Mouse (Mus musculus): ENCODE measurements around the gene Lrrc36. TPM values are rescaled to one million over a fixed set of nuclear protein-coding genes. Genes with fewer than 3 reads are reported as not detected.

Gene Lrrc36
- polyA plus RNA-seq, 1 experiment from 2014 or later, result 0.38 TPM

DNA sequence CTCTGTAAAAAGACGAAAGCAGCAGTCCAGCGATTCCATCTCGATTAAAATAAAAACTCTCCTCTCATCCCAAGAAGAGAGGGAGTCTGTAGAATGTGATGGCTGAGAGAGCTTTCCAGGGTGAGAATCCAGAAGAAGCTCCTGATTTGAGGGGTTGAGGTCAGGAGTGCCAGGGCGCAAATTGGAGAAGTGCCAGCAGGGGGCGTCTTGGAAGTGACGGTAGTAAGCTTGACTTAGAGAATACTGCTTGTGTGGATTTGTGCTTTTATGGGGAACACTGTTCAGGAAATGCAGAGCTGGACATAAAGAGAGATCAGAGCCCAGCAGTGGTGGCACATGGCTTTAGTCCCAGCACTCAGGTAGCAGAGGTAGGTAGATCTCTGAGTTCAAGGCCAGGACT is 28.1 kb downstream of the Lrrc36 start:
- Histone ChIP-seq H3K27ac (replicated peaks in 1 of 2; ENCODE audit: control insufficient read depth in 1 of 2, insufficient read depth in 1 of 2, low read depth in 2 of 2, low read length in 2 of 2) (no peak overlapping the region), H3K9me3 (ENCODE audit: control insufficient read depth, low read length) (no peaks in the 10 kb centered on the region), H3K4me3 (ENCODE audit: control insufficient read depth in 1 of 2, insufficient read depth in 1 of 2, low read depth in 1 of 2, low read length in 2 of 2) (no peak overlapping the region), H3K4me1 (ENCODE audit: control insufficient read depth in 2 of 2, insufficient read depth in 2 of 2, low read length in 2 of 2) (peaks cover 2 to 7% of the 10 kb centered on the region in 2 experiments; a peak in 3 of 4 replicates), H3K27me3 (ENCODE audit: control insufficient read depth, insufficient read depth, low read length) (peaks cover 4% of the 10 kb centered on the region; the same call in 1 of the 2 replicates), H3K4me2 (ENCODE audit: low read length) (no peak overlapping the region), H3K36me3 (ENCODE audit: control insufficient read depth, insufficient read depth, low read length) (no peaks in the 10 kb centered on the region), H3K9ac (ENCODE audit: low read length) (no peak overlapping the region)
- no peak for ATAC-seq (ENCODE audit: insufficient number of reproducible peaks, insufficient read depth, low FRiP score, low read depth)
- WGBS, result 7% methylated on average over 6 of the region's 6 CpGs

DNA sequence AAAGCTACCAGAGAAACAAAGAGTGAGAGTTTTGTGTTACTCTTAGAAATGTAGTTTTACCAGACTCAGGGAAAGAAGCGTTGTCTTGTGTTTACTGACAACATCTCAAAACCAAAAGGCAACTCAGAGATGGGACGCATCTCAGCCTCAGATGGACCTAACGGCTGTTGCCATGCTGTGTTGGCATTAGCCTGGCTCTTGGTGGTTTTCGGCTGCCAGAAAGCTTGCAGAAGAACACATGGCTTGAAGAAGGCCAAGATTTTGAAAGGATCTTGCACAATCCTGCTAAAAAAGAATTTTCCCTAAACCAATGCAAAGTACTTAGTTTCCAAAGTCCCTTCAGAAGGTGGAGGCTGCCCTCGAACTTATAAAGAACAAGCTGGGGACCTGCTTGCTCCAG is 29.3 kb downstream of the Lrrc36 start:
- H3K9me3 ChIP-seq (ENCODE audit: control insufficient read depth, low read length), result no peaks in the 10 kb centered on the region
- peaks cover 4% of the 10 kb centered on the region; the same call in 1 of the 2 replicates for H3K27me3 ChIP-seq (ENCODE audit: control insufficient read depth, insufficient read depth, low read length)
- H3K4me1 ChIP-seq (ENCODE audit: control insufficient read depth in 2 of 2, insufficient read depth in 2 of 2, low read length in 2 of 2), result peaks cover under 1 to 2% of the 10 kb centered on the region in 2 experiments; a peak in 2 of 4 replicates
- H3K4me3 ChIP-seq (ENCODE audit: control insufficient read depth in 1 of 2, insufficient read depth in 1 of 2, low read depth in 1 of 2, low read length in 2 of 2), result no peak overlapping the region
- no peak for ATAC-seq (ENCODE audit: insufficient number of reproducible peaks, insufficient read depth, low FRiP score, low read depth)
- no peak overlapping the region for H3K9ac ChIP-seq (ENCODE audit: low read length)
- WGBS, result 85% methylated on average over 5 of the region's 5 CpGs
- H3K36me3 ChIP-seq (ENCODE audit: control insufficient read depth, insufficient read depth, low read length), result no peaks in the 10 kb centered on the region
- no peak overlapping the region for H3K4me2 ChIP-seq (ENCODE audit: low read length)
- no peak overlapping the region for H3K27ac ChIP-seq (replicated peaks in 1 of 2; ENCODE audit: control insufficient read depth in 1 of 2, insufficient read depth in 1 of 2, low read depth in 2 of 2, low read length in 2 of 2)

DNA sequence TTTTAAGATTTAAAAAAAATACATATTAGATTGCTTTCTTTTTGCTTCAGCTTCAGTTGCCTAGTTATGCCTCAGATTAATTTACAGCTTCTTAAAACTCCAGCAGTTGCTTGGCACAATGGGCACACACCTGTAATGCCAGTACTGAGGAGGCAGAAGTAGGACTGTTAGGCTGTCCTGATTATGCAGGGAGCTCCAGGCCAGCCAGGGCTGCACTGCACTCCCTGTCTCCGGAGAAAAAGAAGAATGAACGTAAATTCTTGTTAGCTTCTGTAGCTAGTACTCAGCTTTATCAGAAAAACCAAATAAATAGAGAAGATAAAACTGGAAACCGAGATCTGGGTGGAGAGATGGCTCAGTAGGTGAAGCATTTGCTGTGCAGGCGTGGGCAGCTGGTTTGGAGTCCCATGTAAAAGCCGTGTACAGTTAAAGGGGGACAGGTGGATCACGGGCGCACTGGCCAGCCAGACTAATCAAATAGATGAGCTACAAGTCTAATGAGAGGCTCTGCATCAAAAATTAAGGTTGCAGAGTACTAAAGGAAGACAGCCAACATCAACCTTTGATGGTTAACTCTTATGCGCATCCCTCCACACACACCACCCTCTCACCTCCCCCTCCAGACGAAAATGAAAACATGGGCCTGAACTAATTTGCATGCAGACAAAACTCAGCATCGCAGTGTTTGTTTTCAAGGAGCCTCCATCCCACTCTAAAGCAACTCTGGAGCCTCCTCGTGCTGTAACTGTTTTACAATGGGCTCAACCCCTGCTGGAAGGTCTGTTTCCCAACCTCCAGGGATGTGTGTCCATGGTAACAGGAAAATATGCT is 32.1 kb downstream of the Lrrc36 start:
- Histone ChIP-seq H3K36me3 (ENCODE audit: control insufficient read depth, insufficient read depth, low read length) (no peaks in the 10 kb centered on the region), H3K27me3 (ENCODE audit: control insufficient read depth, insufficient read depth, low read length) (no peaks in the 10 kb centered on the region), H3K27ac (replicated peaks in 1 of 2; ENCODE audit: control insufficient read depth in 1 of 2, insufficient read depth in 1 of 2, low read depth in 2 of 2, low read length in 2 of 2) (no peak overlapping the region), H3K9ac (ENCODE audit: low read length) (no peak overlapping the region), H3K9me3 (ENCODE audit: control insufficient read depth, low read length) (no peaks in the 10 kb centered on the region), H3K4me3 (ENCODE audit: control insufficient read depth in 1 of 2, insufficient read depth in 1 of 2, low read depth in 1 of 2, low read length in 2 of 2) (no peak overlapping the region), H3K4me1 (ENCODE audit: control insufficient read depth in 2 of 2, insufficient read depth in 2 of 2, low read length in 2 of 2) (peaks cover 0 to 2% of the 10 kb centered on the region in 2 experiments; a peak in 1 of 4 replicates), H3K4me2 (ENCODE audit: low read length) (no peak overlapping the region)
- WGBS, result 37% methylated on average over 11 of the region's 11 CpGs
- no peak for ATAC-seq (ENCODE audit: insufficient number of reproducible peaks, insufficient read depth, low FRiP score, low read depth)

DNA sequence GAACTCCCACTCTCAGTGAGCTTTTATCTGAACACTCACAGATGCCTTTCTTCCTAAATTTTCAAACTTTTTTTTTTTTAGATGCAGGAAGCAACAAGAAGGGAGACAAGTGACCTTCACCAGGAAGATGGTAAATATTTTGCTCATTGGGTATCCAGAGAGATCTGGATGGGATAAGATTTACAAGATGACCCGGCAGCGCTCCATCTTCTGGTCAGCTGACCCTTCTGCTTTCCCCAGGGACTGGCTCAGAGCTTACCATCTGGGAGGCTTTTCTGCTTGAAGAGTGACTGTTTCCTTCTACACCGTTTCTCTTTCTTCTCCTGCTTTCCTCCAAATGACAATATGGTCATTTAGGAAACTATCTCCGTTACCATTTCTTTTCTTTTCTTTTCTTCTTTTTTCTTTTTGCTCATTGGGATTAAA is 32.8 kb downstream of the Lrrc36 start:
- H3K4me3 ChIP-seq (ENCODE audit: control insufficient read depth in 1 of 2, insufficient read depth in 1 of 2, low read depth in 1 of 2, low read length in 2 of 2), result no peak overlapping the region
- no peak overlapping the region for H3K4me2 ChIP-seq (ENCODE audit: low read length)
- 36% methylated on average over 4 of the region's 4 CpGs for WGBS

DNA sequence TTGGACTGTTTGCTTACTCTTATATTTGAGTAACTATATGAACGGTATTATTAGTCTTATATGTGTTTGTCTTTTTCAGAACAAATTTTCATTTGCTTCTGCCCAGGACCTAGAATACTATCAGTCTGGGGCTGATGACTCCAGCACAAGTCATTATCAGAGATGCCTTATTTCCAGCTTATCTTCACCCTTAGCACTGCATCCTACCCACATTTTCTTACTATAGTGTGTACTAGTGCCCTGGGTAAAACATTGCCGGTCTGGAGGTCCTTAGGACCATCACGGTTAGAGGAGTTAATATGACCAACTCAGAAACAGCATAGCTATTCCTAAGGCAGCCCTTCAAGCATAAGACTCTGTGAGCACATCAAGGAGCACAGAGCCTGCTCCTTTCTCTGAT is 34.8 kb downstream of the Lrrc36 start:
- no peak overlapping the region for H3K9ac ChIP-seq (ENCODE audit: low read length)
- no peak for ATAC-seq (ENCODE audit: insufficient number of reproducible peaks, insufficient read depth, low FRiP score, low read depth)
- WGBS, result 81% methylated on average over 3 of the region's 3 CpGs
- H3K27me3 ChIP-seq (ENCODE audit: control insufficient read depth, insufficient read depth, low read length), result no peaks in the 10 kb centered on the region
- H3K9me3 ChIP-seq (ENCODE audit: control insufficient read depth, low read length), result no peaks in the 10 kb centered on the region
- H3K4me2 ChIP-seq (ENCODE audit: low read length), result no peak overlapping the region
- H3K4me3 ChIP-seq (ENCODE audit: control insufficient read depth in 1 of 2, insufficient read depth in 1 of 2, low read depth in 1 of 2, low read length in 2 of 2), result no peak overlapping the region
- no peaks in the 10 kb centered on the region for H3K36me3 ChIP-seq (ENCODE audit: control insufficient read depth, insufficient read depth, low read length)
- H3K27ac ChIP-seq (replicated peaks in 1 of 2; ENCODE audit: control insufficient read depth in 1 of 2, insufficient read depth in 1 of 2, low read depth in 2 of 2, low read length in 2 of 2), result no peak overlapping the region
- peaks cover 0 to 2% of the 10 kb centered on the region in 2 experiments; a peak in 2 of 4 replicates for H3K4me1 ChIP-seq (ENCODE audit: control insufficient read depth in 2 of 2, insufficient read depth in 2 of 2, low read length in 2 of 2)

More for the DNA sequence above, 32.8 kb downstream of the Lrrc36 start:
- no peak for ATAC-seq (ENCODE audit: insufficient number of reproducible peaks, insufficient read depth, low FRiP score, low read depth)
- Histone ChIP-seq H3K9me3 (ENCODE audit: control insufficient read depth, low read length) (no peaks in the 10 kb centered on the region), H3K9ac (ENCODE audit: low read length) (no peak overlapping the region), H3K4me1 (ENCODE audit: control insufficient read depth in 2 of 2, insufficient read depth in 2 of 2, low read length in 2 of 2) (peaks cover 0 to 2% of the 10 kb centered on the region in 2 experiments; a peak in 1 of 4 replicates), H3K27me3 (ENCODE audit: control insufficient read depth, insufficient read depth, low read length) (no peaks in the 10 kb centered on the region), H3K27ac (replicated peaks in 1 of 2; ENCODE audit: control insufficient read depth in 1 of 2, insufficient read depth in 1 of 2, low read depth in 2 of 2, low read length in 2 of 2) (0 out of 4 replicates have a peak overlapping the region, but pooled peaks of 1 of the 2 experiments have one; percentile 9), H3K36me3 (ENCODE audit: control insufficient read depth, insufficient read depth, low read length) (no peaks in the 10 kb centered on the region)

DNA sequence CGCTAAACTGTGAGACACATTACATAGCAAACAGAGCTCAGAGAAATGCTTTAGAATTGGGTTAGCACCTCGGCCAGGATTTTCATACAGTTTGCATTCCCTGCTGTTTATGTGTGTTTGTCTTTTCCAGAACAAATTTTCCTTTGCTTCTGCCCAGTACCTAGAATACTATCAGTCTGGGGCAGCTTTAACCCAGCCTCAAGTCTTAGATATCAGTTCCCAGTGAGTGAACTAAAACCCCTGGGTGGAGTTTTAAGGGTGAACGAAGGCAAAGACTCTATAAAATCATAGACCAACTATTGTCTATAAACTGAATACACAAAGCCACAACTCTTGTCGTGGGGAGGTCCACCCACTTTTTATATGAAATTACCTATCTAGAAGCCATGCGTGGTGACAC is 35.2 kb downstream of the Lrrc36 start:
- no peak overlapping the region for H3K4me2 ChIP-seq (ENCODE audit: low read length)
- no peak overlapping the region for H3K4me3 ChIP-seq (ENCODE audit: control insufficient read depth in 1 of 2, insufficient read depth in 1 of 2, low read depth in 1 of 2, low read length in 2 of 2)
- no peaks in the 10 kb centered on the region for H3K9me3 ChIP-seq (ENCODE audit: control insufficient read depth, low read length)
- ATAC-seq (ENCODE audit: insufficient number of reproducible peaks, insufficient read depth, low FRiP score, low read depth), result no peak
- no peaks in the 10 kb centered on the region for H3K36me3 ChIP-seq (ENCODE audit: control insufficient read depth, insufficient read depth, low read length)
- H3K27me3 ChIP-seq (ENCODE audit: control insufficient read depth, insufficient read depth, low read length), result no peaks in the 10 kb centered on the region
- WGBS, result 79% methylated on average over 5 of the region's 5 CpGs
- H3K4me1 ChIP-seq (ENCODE audit: control insufficient read depth in 2 of 2, insufficient read depth in 2 of 2, low read length in 2 of 2), result peaks cover 0 to 2% of the 10 kb centered on the region in 2 experiments; a peak in 2 of 4 replicates
- no peak overlapping the region for H3K27ac ChIP-seq (replicated peaks in 1 of 2; ENCODE audit: control insufficient read depth in 1 of 2, insufficient read depth in 1 of 2, low read depth in 2 of 2, low read length in 2 of 2)
- H3K9ac ChIP-seq (ENCODE audit: low read length), result no peak overlapping the region

DNA sequence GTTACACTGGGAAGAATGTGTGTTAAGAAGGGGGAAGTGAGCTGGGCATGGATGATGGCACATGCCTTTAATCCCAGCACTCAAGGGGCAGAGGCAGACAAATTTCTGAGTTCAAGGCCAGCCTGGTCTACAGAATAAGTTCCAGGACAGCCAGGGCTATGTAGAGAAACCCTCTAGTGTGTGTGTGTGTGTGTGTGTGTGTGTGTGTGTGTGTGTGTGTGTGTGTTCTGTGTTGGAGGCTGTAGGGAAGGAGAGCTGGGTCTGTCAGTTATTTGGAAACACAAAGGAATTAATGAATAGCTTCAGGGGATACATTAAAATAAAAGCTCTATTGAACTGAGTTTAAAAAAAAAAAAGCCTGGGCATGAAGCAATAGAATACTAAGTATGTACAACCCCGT is 37.6 kb downstream of the Lrrc36 start:
- no peak overlapping the region for H3K4me3 ChIP-seq (ENCODE audit: control insufficient read depth in 1 of 2, insufficient read depth in 1 of 2, low read depth in 1 of 2, low read length in 2 of 2)

More for the DNA sequence above, 37.6 kb downstream of the Lrrc36 start:
- WGBS, result 65% methylated on average over 1 of the region's 1 CpGs
- Histone ChIP-seq H3K4me1 (ENCODE audit: control insufficient read depth in 2 of 2, insufficient read depth in 2 of 2, low read length in 2 of 2) (no peaks in the 10 kb centered on the region; a peak in 1 of 4 replicates), H3K9me3 (ENCODE audit: control insufficient read depth, low read length) (no peaks in the 10 kb centered on the region), H3K36me3 (ENCODE audit: control insufficient read depth, insufficient read depth, low read length) (no peaks in the 10 kb centered on the region), H3K27ac (replicated peaks in 1 of 2; ENCODE audit: control insufficient read depth in 1 of 2, insufficient read depth in 1 of 2, low read depth in 2 of 2, low read length in 2 of 2) (no peak overlapping the region), H3K27me3 (ENCODE audit: control insufficient read depth, insufficient read depth, low read length) (no peaks in the 10 kb centered on the region), H3K4me2 (ENCODE audit: low read length) (no peak overlapping the region), H3K9ac (ENCODE audit: low read length) (no peak overlapping the region)
- no peak for ATAC-seq (ENCODE audit: insufficient number of reproducible peaks, insufficient read depth, low FRiP score, low read depth)
